Mouse (Mus musculus) testis, postnatal 14 days (tissue): ENCODE measurements at regions not wholly inside any gene's neighbourhood (a gene's known extent, or its start where the extent isn't known, plus 50 kb on each side); places are given as distances from the start of the nearest gene placed in this dataset.

ENCODE experiments used
- DNase-seq: peaks from one replicate; pipeline ENCODE4 v3.0.0; 2021; ENCODE audit warnings: low spot score

DNA sequence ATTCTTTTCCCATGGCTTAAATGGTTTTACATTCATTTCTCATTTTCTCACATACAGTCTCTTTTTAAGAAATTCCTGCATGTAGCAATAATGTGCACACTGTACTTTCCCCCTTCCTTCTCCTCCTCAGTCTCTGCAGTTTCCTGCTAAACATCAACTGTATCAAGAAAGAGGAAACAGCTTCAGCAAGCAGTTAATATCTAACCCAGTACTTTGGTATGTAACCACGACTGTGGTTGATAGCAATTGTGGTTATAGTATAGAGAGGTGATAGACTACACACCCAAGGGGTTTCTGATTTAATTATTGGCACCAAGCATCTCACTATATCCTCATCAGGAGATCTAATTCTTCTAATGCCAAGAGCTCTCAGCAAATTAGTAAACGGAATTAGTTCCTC lies 52.8 kb upstream of the Eci2 start:
- DNase-seq, result no peak

GRCm38 (mm10) chr13:35085386-35085785 lies 58.5 kb upstream of the Eci2 start:
- no peak for DNase-seq

DNA sequence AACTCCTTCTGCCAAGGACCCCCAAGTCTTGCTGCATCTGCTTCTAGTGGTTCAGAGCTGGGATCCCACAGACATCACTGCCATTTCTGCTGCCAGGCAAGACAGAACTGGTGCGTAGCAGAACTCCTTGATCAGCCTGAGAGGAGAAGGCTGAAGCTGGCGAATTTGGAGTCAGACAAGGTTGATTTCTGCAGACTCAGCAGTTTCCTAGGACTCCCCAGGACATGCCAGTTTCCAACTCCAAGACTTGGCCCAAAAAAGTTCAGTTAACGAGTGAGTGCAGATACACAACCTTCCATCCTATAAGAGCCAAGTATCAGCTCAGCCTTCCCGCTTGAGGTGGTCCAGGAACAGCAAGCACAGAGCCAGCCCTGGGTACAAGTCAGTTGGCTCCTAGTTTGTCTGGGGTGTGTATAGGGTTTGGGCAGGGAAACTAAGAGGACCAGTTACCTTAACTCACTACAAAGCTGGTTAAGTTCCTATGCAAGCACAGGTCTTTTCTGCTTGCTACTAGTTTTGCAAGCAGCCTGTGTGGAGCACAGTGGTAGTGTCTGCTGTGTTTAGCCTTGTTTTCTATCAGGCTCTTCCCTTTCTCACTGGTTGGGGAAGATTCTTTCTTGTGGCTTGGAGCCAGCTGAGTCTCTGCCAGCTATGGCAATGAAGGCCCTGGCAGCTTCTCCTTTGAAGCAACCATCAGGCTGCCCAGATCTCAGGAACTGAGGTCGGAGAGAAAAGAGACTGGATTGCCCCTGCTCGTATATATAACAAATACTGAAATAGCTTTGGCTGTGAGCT lies 60.5 kb upstream of the Eci2 start:
- peak; percentile 8 for DNase-seq

DNA sequence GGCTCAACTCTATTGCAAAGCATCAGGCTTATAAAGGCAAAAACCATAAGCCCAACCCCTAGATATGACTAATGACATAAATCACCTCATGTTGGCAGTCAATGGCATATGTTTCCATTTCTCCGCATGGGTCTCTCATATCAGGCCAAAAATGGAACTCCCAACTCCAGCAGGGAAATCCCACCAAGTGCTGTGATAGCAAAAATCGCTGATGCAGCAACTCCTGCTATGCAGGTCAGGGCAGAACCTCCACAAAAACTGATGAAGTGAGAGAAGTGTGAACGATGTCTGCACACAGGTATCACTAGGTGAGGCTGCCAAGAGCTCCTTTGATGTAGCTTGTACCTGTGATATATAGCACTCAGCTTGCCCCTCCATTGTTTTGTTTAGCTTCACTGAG lies 64.3 kb upstream of the Eci2 start:
- DNase-seq, result no peak

DNA sequence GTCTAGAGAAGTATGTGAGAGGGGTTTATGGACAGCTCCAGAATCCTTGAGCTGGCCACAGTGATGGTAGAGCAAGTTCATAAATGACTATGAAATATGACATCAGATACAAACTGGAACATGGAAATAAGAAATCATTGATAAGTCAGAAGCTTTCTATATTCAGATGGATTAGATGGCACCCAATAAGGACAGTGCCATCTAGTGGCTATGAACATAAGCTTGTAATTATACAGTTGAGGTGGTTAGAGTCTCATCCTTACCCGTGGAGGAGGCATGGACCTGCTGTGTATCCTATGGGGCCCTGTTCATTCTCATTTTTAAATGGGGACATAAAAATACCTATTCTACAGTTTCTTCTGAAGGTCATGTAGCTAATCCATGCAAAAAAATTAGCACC lies 92.9 kb upstream of the Eci2 start:
- no peak for DNase-seq

- DNase-seq, result peak; percentile 6
Measured at GRCm38 (mm10) chr13:35129475-35129874, 102.6 kb upstream of the Eci2 start.

- DNase-seq, result no peak
Measured at GRCm38 (mm10) chr13:35131272-35132185, 104.6 kb upstream of the Eci2 start.

- no peak for DNase-seq
Measured at GRCm38 (mm10) chr13:35151629-35152028, 124.7 kb upstream of the Eci2 start.

- DNase-seq, result no peak
Measured at GRCm38 (mm10) chr13:35159456-35159855, 132.6 kb upstream of the Eci2 start.

DNA sequence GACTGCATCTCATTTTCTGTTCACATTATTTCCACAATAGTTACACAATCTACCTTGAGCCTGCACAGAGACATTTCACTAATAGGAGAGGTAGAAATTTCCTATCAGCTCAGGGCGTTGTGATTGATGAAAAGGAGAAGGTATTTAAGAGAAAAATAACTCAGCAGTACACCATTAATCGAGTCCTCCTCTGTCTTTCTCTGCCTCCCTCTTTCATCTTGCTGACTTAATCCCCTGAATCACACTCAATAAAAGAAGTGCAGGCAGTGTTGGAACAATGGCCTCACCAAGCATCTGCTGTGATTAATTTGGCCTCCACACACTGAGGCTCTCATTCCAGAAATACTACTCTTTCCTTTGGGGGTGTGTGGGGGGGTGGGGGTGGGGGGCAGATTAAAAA lies 133.9 kb upstream of the Eci2 start:
- DNase-seq, result no peak

DNA sequence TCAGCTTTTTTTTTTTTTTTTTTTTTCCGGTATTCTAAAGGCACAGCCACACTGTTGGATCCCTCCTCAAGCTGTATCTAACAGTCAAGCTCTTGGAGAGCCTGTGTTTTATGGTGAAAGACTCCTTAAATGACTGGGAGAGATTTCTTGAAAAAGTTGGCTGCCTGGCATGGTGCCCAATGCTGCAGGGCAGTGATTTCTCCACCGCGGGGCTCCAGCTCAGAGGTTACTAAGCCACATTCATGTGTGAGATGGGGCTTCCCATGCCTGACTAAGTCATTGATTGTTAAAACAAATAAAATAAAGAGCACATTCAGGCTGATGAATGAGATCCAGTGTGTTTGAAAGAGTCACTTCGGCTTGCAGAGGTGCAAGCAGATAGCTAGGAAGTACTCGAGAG lies 139.2 kb upstream of the Eci2 start:
- no peak for DNase-seq

GRCm38 (mm10) chr13:35166831-35167541 lies 140.1 kb upstream of the Eci2 start:
- DNase-seq, result peak; percentile 38

GRCm38 (mm10) chr13:35171562-35172254 lies 144.8 kb upstream of the Eci2 start:
- peak; percentile 78 for DNase-seq

- no peak for DNase-seq
Measured at GRCm38 (mm10) chr13:35173522-35173921, 146.6 kb upstream of the Eci2 start.

DNA sequence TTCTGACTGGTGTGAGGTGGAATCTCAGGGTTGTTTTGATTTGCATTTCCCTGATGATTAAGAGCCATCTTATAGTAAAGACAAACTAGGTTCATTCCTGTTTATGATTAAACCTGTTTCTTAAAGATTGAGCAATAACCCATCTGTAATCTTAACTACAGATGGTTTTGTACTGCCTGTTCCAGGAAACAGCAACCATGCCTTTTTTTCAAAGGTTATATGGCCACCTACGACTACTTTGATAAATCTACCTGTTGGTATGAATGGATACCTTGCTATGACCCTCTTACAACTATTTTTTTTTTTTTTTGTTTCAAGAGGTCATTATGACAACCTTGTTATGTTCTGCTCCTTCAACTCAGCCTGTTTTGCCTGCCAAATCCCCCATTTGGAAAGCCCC lies 148.7 kb upstream of the Eci2 start:
- no peak for DNase-seq

- no peak for DNase-seq
Measured at GRCm38 (mm10) chr13:35177305-35177704, 150.4 kb upstream of the Eci2 start.

DNA sequence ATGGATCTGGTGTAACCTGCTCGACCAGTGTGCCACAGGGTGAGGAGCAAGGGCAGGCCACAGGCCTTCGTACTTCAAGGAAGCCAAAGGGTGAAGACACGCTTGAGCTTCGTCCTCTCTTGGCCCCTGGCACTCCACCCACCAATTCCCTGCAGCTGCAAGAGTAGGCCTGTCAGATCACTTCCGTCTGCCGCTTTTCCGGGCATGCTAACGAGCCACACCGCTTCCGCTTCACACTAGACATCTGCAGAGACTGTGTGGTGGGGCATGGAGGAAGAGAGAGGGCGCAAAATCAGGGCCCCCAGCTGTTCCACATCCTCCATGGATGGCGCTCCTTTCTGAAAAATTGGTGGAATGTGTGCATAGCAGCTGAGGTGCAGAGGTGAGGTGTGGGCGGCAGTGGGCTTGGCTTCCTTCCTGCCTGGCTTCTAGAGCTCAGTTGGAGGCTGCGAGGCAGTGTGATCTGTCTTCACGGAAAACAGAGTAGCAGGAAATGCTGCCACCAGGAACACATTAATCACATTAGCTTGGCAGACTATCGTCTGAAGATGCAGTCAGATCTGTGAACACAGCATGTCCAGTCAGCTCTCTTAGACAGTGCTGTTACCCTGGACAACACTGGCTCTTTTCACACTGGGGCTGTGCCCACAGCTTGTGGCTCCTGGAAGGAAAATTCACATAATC lies 162.3 kb upstream of the Eci2 start:
- DNase-seq, result no peak

GRCm38 (mm10) chr13:35202069-35202468 lies 175.2 kb upstream of the Eci2 start:
- no peak for DNase-seq

DNA sequence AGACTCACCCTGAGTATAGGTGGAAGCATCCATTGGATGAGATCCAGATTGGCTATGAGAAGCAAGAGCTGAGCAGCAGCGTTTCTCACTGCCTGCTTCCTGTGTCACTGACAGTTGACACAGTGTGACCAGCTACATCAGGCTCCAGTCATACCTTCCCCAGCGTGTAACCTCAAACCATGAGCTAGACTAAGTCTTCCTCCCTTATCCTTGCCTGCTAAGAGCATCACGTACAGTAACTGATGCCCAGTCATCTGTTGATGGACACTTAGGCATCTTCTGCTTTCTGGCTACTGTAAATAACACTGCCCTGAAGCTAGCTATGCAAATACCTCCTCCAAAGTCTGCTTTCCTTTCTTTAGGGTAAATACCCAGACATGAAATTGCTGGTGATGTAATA lies 181.4 kb upstream of the Eci2 start:
- DNase-seq, result no peak

DNA sequence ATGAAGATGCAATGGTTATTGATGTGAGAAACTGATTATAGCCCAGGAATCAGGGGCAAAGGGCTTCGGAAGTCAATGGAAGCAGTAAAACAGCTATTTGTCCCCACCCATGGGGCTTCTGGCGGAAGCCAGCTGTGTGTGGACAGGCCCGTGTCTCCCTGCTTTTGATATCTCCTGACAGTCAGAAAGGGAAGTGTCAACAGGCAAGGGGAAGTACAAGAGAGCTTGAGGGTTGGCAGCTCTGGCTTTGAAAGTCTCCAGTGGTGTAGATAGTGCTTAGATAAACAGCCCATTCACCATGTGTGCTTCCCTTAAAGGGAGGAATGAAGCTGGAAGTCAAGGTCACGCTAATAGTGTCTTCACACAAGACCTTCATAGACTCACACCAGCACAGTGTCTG lies 182.7 kb upstream of the Eci2 start:
- DNase-seq, result no peak

DNA sequence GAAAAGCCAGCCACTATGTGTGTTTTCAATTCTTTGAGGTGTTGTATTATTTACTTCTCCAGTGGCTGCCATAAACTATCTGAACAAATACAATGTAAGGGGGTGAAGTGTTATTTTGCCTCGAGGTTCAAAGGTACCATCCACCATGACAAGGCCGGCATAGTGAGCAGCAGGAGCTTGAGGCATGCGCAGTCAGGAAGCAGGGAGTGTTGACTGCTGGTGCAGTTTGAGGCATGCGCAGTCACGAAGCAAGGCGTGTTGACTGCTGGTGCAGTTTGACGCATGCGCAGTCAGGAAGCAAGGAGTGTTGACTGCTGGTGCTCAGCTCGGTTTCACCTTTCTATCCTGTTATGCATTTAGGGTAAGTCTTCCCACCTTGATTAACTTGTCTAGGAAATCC lies 184.9 kb upstream of the Eci2 start:
- DNase-seq, result peak; percentile 8
